In the genomic region with DNA sequence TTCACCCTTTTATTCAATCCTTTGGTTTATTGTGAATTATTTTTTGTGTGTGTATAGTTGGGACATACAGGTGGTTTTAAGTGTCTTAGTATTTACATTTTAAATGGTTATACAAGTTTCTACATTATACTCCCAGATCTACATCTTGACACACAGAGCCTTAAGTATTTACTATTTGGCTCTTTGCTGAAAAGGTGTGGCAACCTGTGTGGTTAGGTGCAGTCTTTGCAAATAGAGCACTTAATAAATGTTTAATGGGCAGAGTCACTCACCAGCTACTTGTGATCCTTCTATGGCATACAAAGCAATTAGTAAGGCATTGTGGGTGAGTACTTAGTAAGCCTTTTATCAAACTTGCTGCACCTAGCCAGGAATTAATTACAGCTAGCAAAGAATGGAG, we compare ENCODE assay signal across 19 mouse cellular contexts.
"Had no signal": no experiment of that assay in that cellular context is flagged by ENCODE, and none has a peak within 500 bp of the region (broad histone marks: within the 10 kb centered on the region; RNA-seq: fewer than 3 reads in every experiment).

No protein-coding gene starts in this region.

- H3K27ac ChIP-seq: kidney, postnatal 0 days; layer of hippocampus, adult 2 months; limb, embryonic 10.5 days; limb, embryonic 13.5 days; liver, embryonic 12.5 days; liver, embryonic 15.5 days; midbrain, embryonic 12.5 days; midbrain, embryonic 15.5 days; neural tube, embryonic 12.5 days; neural tube, embryonic 15.5 days had no signal

- H3K4me2 ChIP-seq: limb, embryonic 13.5 days; liver, embryonic 12.5 days; liver, embryonic 15.5 days; midbrain, embryonic 12.5 days; midbrain, embryonic 15.5 days; neural tube, embryonic 12.5 days; neural tube, embryonic 15.5 days had no signal

- H3K9me3 ChIP-seq: limb, embryonic 10.5 days; limb, embryonic 13.5 days; liver, embryonic 12.5 days; liver, embryonic 15.5 days; midbrain, embryonic 12.5 days; midbrain, embryonic 15.5 days; neural tube, embryonic 12.5 days; neural tube, embryonic 15.5 days had no signal

- H3K36me3 ChIP-seq: limb, embryonic 10.5 days; limb, embryonic 13.5 days; liver, embryonic 12.5 days; liver, embryonic 15.5 days; midbrain, embryonic 12.5 days; midbrain, embryonic 15.5 days; neural tube, embryonic 12.5 days; neural tube, embryonic 15.5 days had no signal

- H3K4me3 ChIP-seq: layer of hippocampus, adult 2 months; limb, embryonic 10.5 days; limb, embryonic 13.5 days; liver, embryonic 12.5 days; liver, embryonic 15.5 days; midbrain, embryonic 12.5 days; midbrain, embryonic 15.5 days; neural tube, embryonic 12.5 days; neural tube, embryonic 15.5 days had no signal

- H3K4me1 ChIP-seq: limb, embryonic 10.5 days; limb, embryonic 13.5 days; liver, embryonic 12.5 days; liver, embryonic 15.5 days; midbrain, embryonic 12.5 days; midbrain, embryonic 15.5 days; neural tube, embryonic 12.5 days; neural tube, embryonic 15.5 days had no signal

- H3K9ac ChIP-seq: limb, embryonic 13.5 days; liver, embryonic 12.5 days; liver, embryonic 15.5 days; midbrain, embryonic 12.5 days; midbrain, embryonic 15.5 days; neural tube, embryonic 12.5 days; neural tube, embryonic 15.5 days had no signal

- ATAC-seq: intestine, postnatal 0 days; liver, embryonic 12.5 days; midbrain, embryonic 15.5 days had no signal

- DNase-seq: kidney, adult 2 months; kidney, postnatal 25 days; layer of hippocampus, adult 9-11 months; liver; right cerebral cortex, adult 18-20 months; right cerebral cortex, postnatal 14 days; right cerebral cortex, postnatal 4 days; thymus, postnatal 25 days had no signal

- H3K27me3 ChIP-seq: limb, embryonic 13.5 days; liver, embryonic 12.5 days; liver, embryonic 15.5 days; midbrain, embryonic 12.5 days; midbrain, embryonic 15.5 days; neural tube, embryonic 12.5 days; neural tube, embryonic 15.5 days had no signal
